Mouse (Mus musculus): Measurements from ENCODE around the gene Heatr4. TPM values are rescaled to one million over a fixed set of nuclear protein-coding genes. Genes with fewer than 3 reads are reported as not detected.
"Not testable (repeated sequence)": the region's sequence is repeated elsewhere in the genome, so short reads cannot be mapped to it uniquely, and the experiment has no call there.

The Heatr4 gene
- total RNA-seq, 2 experiments from 2014 or later: 0.17 TPM; not detected in 1

- DNase-seq: no peak
- intact Hi-C loops (cut with DNase I): no loop called here
These were observed 42.7 kb downstream of the Heatr4 start for GRCm38 (mm10) chr12:83941938-83942337.

DNA sequence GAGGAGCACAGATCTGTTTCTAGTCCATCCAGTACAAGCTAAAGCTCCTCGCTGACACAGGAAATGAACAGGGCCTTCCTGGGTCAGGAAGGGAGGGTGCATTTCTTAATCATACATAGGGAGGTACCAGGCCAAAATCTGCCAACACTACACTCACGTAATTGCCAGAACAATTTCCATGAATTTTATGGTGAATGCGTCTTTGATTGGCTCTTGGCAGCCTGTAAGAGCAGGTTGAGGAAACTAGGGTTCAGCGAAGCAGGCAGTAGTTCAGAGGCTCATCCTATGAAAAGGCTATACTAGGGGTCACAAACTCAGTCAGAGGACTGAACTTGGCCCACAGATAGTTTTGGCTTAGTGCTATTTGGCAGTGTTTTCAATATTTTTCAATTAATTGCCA lies 44.6 kb downstream of the Heatr4 start:
- intact Hi-C loops (cut with DNase I): no loop called here
- no peak for DNase-seq

- intact Hi-C loops (cut with DNase I): no loop called here
- DNase-seq: no peak
These were observed 45.3 kb downstream of the Heatr4 start for GRCm38 (mm10) chr12:83939332-83939731.

GRCm38 (mm10) chr12:83938592-83938991 lies 46.1 kb downstream of the Heatr4 start:
- intact Hi-C loops (cut with DNase I); DNase-seq: not testable (repeated sequence)

DNA sequence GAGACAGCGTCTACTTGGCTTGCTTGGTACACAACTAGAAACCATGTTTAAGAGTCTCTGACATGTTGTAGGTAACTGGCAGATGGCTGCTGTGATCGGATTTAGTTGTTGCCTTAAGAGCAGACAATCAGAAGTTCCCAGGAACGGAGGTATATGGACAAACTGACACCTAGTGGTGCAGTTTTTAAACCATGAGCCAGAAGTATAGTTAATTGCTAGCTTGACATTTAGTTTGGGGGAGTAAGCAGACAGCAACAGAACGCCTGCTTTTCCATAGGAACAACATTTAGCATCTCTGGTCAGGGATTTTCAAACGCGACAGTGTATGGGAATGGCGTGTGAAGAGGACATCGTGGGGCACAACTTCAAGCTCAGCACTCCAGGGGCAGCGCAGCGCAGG lies 47.1 kb downstream of the Heatr4 start:
- intact Hi-C loops (cut with DNase I): loop anchor here (1.0 kb wide), 1 partner anchor 224 kb away; no protein-coding TSS in a partner anchor
- DNase-seq: no peak

DNA sequence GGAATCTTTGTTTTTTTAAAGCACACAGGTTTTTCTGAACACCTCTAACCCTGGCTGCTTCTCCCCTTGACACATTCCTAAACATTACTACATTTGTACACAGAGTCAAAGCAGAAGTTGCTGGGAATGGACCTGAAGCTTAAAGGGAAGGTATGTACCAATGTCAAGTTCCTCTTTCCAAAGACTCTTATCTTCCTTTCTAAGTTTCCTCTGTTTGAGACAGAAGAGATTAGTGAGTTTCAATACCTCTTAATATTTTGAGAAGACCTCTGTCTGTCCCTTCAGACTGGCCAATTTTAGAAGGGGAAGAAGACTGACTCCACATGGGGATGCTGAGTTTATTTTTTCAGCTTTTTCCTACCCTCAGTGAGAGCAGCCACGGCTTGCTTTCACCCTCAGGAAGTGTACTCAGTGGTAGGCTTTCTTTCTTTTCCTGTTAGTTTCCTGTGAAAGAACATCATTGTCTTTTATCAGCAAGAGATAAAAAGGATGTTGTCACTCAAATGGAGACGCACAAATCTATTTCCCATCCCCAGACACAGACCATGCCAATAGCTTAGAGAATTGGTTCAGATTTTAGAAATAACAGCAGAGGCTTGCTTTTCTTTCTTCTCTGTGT lies 55.4 kb downstream of the Heatr4 start:
- DNase-seq: no peak
- intact Hi-C loops (cut with DNase I): loop anchor here (2.0 kb wide), 1 partner anchor 18 kb away; no protein-coding TSS in a partner anchor

DNA sequence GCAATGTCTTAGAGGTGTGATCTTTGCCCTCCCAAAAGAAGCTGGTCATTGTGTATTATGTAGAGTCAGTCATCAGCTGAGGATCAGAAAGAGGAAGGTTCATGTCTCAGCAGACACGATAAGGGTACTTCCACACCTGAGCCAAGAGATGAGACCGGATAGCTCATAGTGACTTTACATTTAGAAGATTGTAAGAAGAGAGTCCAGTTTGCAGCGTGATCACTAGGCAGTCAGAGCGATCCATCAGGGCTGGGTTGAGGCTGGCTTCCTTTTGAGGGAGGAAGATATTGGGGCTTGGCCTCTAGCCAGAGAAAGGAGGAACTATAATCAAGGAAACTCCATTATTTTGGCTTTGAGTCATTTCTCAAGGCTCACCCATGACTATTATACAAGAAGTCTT lies 56.9 kb downstream of the Heatr4 start:
- peak; percentile 51 to 55 for DNase-seq
- intact Hi-C loops (cut with DNase I): loop anchor here (2.0 kb wide), 1 partner anchor 19 kb away; no protein-coding TSS in a partner anchor

GRCm38 (mm10) chr12:83926061-83926460 lies 58.6 kb downstream of the Heatr4 start:
- intact Hi-C loops (cut with DNase I): no loop called here
- no peak for DNase-seq

- intact Hi-C loops (cut with DNase I): no loop called here
These were observed 59.4 kb downstream of the Heatr4 start for GRCm38 (mm10) chr12:83925160-83925703.

GRCm38 (mm10) chr12:83924332-83924731 lies 60.3 kb downstream of the Heatr4 start:
- DNase-seq: no peak
- intact Hi-C loops (cut with DNase I): no loop called here

More at GRCm38 (mm10) chr12:83925160-83925703, 59.4 kb downstream of the Heatr4 start:
- no peak for DNase-seq

- DNase-seq: no peak
- intact Hi-C loops (cut with DNase I): loop anchor here (2.0 kb wide), 1 partner anchor 25 kb away; no protein-coding TSS in a partner anchor
These were observed 61.2 kb downstream of the Heatr4 start for GRCm38 (mm10) chr12:83923486-83923859.

DNA sequence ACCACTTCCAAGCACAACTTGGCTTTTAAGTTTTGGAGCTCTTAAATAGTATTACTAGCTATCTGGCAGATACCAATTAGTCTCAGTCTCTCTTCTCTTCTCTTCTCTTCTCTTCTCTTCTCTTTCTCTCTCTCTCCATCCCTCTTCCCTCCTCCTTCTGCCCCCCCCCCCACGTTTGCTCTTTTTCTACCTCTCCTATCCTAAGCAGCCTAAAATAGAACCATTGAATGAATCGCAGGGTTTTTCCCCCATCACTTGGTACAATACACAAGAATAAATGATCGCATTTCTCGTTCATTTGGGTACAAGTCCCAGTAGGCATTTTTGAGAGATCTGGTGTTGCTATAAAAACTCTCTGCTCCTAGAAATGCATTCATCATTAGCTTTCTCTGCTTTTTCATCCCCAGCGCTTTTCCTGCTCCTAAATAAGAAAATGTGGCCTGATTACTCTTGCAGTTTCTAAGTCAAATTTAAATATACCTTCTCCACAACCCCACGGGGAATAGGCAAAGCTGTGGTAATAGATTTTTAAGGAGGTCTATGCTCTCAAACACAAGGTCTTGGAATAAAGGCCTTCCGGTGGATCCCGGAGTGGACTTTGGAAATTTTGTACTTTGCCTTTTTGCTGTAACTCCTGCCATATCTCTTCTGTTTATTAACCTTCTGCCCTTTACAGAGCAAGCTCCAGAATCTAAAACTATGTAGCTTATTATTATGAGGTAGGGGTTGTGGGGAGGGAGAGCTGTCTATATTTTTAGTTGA lies 61.7 kb downstream of the Heatr4 start:
- DNase-seq: no peak
- intact Hi-C loops (cut with DNase I): loop anchor here (2.0 kb wide), 1 partner anchor 26 kb away; no protein-coding TSS in a partner anchor

DNA sequence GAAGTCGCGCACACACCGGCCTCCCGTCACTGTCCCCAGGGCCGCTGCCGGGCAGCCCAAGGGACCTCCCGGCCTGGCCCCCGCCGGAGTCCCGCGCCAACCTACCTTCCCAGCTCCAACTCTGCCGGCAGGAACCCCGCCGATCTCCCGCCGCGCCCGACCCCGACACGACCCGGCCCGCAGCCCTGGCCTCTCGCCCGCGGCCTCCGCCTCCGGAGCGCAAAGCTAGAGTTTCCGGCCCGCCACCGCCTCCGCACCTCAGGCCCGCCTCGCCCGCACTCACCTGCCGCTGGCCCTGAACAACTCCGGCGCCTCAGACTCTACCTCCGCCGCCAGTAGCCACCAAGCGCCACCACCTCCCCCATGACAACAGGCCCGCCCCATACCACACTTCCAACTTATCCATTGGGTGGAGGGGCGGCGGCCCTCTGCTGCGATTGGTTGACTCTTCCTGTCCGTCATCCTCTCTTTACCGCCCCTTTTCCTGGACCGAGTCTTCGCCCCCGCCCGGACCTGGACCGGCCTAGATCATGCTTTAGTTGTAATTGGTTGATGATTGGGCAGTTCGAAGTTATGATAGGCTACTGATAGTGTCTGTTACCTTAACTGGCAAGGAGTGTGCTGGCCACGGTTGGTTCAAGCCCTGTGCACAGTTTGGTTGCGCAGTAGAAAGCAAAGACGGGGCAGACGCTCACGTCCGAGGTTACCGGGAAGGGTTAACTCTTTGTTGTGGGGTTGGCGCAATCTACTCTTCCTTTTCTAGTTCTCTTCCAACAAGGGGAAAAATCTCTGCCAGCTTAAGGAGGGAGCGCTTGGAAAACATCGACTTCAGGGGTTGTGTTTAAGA lies 62.9 kb downstream of the Heatr4 start, which contains the start of gene Numb:
Gene Numb (minus strand): TSS at position 400 of the 847 bp plus-strand sequence.
- intact Hi-C loops (cut with DNase I): loop anchor here (2.0 kb wide), 1 partner anchor 27 kb away; no protein-coding TSS in a partner anchor

DNA sequence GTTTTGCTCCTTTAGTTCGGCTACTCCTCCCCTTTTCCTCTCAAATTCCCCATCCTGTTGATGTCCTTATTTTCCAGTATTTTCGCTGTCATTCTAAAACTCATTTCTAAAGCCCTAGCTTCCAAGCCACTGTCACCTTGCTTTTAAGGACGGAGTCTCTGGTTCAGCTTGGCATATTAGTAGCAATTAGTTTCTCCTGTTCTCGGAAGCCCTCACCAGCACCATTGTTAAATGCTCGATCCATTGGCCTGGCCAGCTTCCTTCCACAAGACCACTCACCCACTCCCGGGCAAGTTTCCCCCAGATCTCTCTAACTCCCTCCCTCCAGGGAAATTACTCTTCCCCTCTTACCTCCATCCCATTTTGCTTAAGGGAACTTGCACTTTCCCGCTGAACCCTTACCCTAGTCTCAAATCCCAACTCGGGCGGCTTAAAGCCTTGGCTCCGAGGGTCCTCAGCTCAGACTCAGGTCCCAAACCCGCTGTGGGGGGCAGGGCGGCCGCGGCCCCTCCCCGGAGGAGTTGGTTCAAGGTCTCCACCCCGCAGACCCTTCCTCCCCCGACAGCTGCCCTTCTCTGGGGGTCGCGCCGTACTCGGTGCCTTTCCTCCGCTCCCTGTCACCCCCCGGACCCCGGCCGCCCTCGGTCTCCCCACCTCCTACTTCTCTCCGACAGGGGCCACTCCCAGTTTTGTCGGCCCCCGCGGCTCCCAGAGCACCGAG lies 63.8 kb downstream of the Heatr4 start:
- DNase-seq: peak in 1 of 2 experiments; percentile 28
- intact Hi-C loops (cut with DNase I): no loop called here

More for the DNA sequence above, 62.9 kb downstream of the Heatr4 start, which contains the start of gene Numb:
- DNase-seq: peak; percentile 99

GRCm38 (mm10) chr12:83916884-83917283 lies 67.8 kb downstream of the Heatr4 start:
- peak; percentile 67 to 73 for DNase-seq
- intact Hi-C loops (cut with DNase I): no loop called here

- intact Hi-C loops (cut with DNase I): no loop called here
- DNase-seq: no peak
These were observed 69.9 kb downstream of the Heatr4 start for GRCm38 (mm10) chr12:83914797-83915196.

- intact Hi-C loops (cut with DNase I): no loop called here
- DNase-seq: no peak
These were observed 70.4 kb downstream of the Heatr4 start for GRCm38 (mm10) chr12:83914202-83914740.

GRCm38 (mm10) chr12:83910451-83910850 lies 74.2 kb downstream of the Heatr4 start:
- intact Hi-C loops (cut with DNase I): no loop called here
- DNase-seq: no peak
